Mouse (Mus musculus) heart, postnatal 0 days (tissue): Measurements from ENCODE around the gene U2surp.

ENCODE experiments used
- CTCF ChIP-seq: IDR thresholded peaks from 2 replicates; pipeline ENCODE4 v1.5.1; 2016; ENCODE audit warnings: antibody characterized with exemption, control low read depth, low read depth
- EP300 ChIP-seq: IDR thresholded peaks from 2 replicates; pipeline ENCODE4 v1.6.1; 2016; ENCODE audit warnings: antibody characterized with exemption, low read depth

GRCm38 (mm10) chr9:95488861-95489260 lies 22.9 kb downstream of the U2surp start:
- TF ChIP-seq CTCF (no peak), EP300 (no peak)
